Mouse (Mus musculus): ENCODE data around the gene Tnpo1. TPM values are rescaled to one million over a fixed set of nuclear protein-coding genes. Genes with fewer than 3 reads are reported as not detected.

Tnpo1 gene
- polyA plus RNA-seq (2012; fragmentation: generic; extraction: Trizol) = 44.1 TPM
- long read RNA-seq, experiment 1, full-length matches to known transcripts = 6 of 22 reads
- long read RNA-seq, experiment 1, partial matches to known transcripts = 2 of 22 reads
- long read RNA-seq, experiment 1, other reads (novel, unspliced or antisense) = 14 of 22 reads
- long read RNA-seq, experiment 2, full-length matches to known transcripts = 146 of 324 reads
- long read RNA-seq, experiment 2, partial matches to known transcripts = 25 of 324 reads
- long read RNA-seq, experiment 2, other reads (novel, unspliced or antisense) = 153 of 324 reads

DNA sequence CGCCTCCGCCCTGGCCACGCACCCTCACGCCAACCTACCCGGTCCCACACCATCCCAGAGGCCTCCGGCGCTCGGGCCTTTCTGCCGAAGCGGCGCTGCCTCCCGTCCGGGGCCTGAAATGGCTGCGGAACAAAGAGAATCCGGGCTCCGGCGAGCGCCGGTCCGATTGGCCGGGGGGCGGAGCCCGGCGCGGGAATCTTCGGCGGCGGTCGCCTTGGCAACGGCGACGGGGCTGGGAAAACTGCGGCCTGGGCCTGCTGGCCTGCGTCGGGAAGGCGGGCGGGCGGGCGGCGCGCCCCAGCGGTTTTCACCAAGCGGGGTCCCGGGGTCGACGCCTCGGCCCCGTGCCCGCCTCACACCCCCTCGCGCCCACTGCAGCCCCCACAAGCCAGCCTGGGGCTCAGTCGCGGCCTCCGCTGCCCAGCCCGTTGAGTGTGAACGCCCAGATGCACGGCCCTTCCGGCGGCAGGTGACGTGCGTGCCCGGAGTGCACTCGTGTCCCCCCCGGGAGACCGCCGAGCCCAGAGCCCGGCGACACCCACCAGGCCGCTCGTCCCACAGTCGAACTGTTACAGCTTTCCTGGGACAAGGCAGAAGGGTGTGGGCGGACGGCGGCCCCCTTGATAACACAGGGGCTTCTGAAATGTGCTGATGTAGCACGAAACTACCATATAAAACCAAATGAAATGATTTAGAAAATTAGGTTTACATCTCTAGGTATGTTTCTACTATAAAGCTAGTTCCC, at the start of gene Tnpo1:
Gene Tnpo1 (minus strand): TSS at position 172 of the 745 bp plus-strand sequence.
- Histone ChIP-seq H3K79me2 (ENCODE audit: control insufficient read depth, insufficient read depth) (peaks cover 47% of the 10 kb centered on the region), H3K4me3 (ENCODE audit: insufficient read depth, poor library complexity, severe bottlenecking) (peak within 1 kb of the TSS; percentile 90), H3ac (ENCODE audit: control insufficient read depth, insufficient read length, low read depth) (peak within 1 kb of the TSS; percentile 94), H3K36me3 (ENCODE audit: control insufficient read depth, insufficient read depth) (peaks cover 23% of the 10 kb centered on the region), H3K79me3 (ENCODE audit: low read depth) (peaks cover 46% of the 10 kb centered on the region), H3K27me3 (ENCODE audit: control insufficient read depth, insufficient read depth, insufficient read length) (no peaks in the 10 kb centered on the region)
- TF ChIP-seq MYOG (IDR thresholded peaks at IDR 0.05; ENCODE audit: control insufficient read depth, extremely low read depth, insufficient read length) (no peak), USF1 (IDR thresholded peaks at IDR 0.05; ENCODE audit: low read depth) (no peak), CEBPB (IDR thresholded peaks at IDR 0.05; ENCODE audit: low read depth) (no peak), FOSL1 (IDR thresholded peaks at IDR 0.05; ENCODE audit: insufficient read depth, low read length, poor library complexity, severe bottlenecking) (no peak), CTCF (IDR thresholded peaks at IDR 0.05; ENCODE audit: control insufficient read depth, insufficient read depth, insufficient read length) (no peak), MYOD1 (IDR thresholded peaks at IDR 0.05; ENCODE audit: control insufficient read depth, insufficient read length, low read depth) (no peak), MAX (IDR thresholded peaks at IDR 0.05) (no peak)

GRCm38 (mm10) chr13:98972090-98972489, 45.9 kb upstream of the Tnpo1 start:
- Histone ChIP-seq H3K79me2 (ENCODE audit: control insufficient read depth, insufficient read depth) (no peaks in the 10 kb centered on the region), H3K36me3 (ENCODE audit: control insufficient read depth, insufficient read depth) (no peaks in the 10 kb centered on the region), H3ac (ENCODE audit: control insufficient read depth, insufficient read length, low read depth) (no peak overlapping the region), H3K79me3 (ENCODE audit: low read depth) (no peaks in the 10 kb centered on the region), H3K4me3 (ENCODE audit: insufficient read depth, poor library complexity, severe bottlenecking) (no peak overlapping the region), H3K27me3 (ENCODE audit: control insufficient read depth, insufficient read depth, insufficient read length) (no peaks in the 10 kb centered on the region)
- no peak for TF ChIP-seq MYOD1 (IDR thresholded peaks at IDR 0.05; ENCODE audit: control insufficient read depth, insufficient read length, low read depth)
- no peak for TF ChIP-seq USF1 (IDR thresholded peaks at IDR 0.05; ENCODE audit: low read depth)
- TF ChIP-seq CEBPB (IDR thresholded peaks at IDR 0.05; ENCODE audit: low read depth) = no peak
- TF ChIP-seq MYOG (IDR thresholded peaks at IDR 0.05; ENCODE audit: control insufficient read depth, extremely low read depth, insufficient read length) = no peak
- TF ChIP-seq CTCF (IDR thresholded peaks at IDR 0.05; ENCODE audit: control insufficient read depth, insufficient read depth, insufficient read length) = no peak
- TF ChIP-seq FOSL1 (IDR thresholded peaks at IDR 0.05; ENCODE audit: insufficient read depth, low read length, poor library complexity, severe bottlenecking) = no peak
- no peak for TF ChIP-seq MAX (IDR thresholded peaks at IDR 0.05)

DNA sequence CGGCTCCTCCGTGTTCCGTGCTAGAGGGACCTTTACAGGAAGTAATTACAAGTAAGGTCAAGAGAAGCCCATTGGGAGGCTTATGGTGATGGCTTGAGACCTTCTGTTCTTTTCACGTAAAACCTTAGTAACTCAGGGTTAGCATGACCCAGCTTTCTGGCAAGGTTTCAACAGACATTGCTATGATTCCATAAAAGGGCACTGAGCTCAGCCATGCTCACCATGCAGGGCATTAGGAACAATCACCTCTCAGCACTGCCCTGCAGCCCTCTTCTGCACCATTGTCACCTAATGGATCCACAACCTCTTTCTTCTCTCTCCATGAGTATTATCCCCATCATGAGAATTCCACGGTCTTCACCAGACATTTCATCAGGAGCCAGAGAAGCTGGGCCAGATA, 45.5 kb upstream of the Tnpo1 start:
- H3K36me3 ChIP-seq (ENCODE audit: control insufficient read depth, insufficient read depth) = no peaks in the 10 kb centered on the region
- no peaks in the 10 kb centered on the region for H3K27me3 ChIP-seq (ENCODE audit: control insufficient read depth, insufficient read depth, insufficient read length)
- no peaks in the 10 kb centered on the region for H3K79me2 ChIP-seq (ENCODE audit: control insufficient read depth, insufficient read depth)
- no peaks in the 10 kb centered on the region for H3K79me3 ChIP-seq (ENCODE audit: low read depth)
- H3ac ChIP-seq (ENCODE audit: control insufficient read depth, insufficient read length, low read depth) = no peak overlapping the region
- TF ChIP-seq MAX (IDR thresholded peaks at IDR 0.05) (no peak), CTCF (IDR thresholded peaks at IDR 0.05; ENCODE audit: control insufficient read depth, insufficient read depth, insufficient read length) (no peak), MYOD1 (IDR thresholded peaks at IDR 0.05; ENCODE audit: control insufficient read depth, insufficient read length, low read depth) (no peak), FOSL1 (IDR thresholded peaks at IDR 0.05; ENCODE audit: insufficient read depth, low read length, poor library complexity, severe bottlenecking) (no peak), USF1 (IDR thresholded peaks at IDR 0.05; ENCODE audit: low read depth) (no peak)
- H3K4me3 ChIP-seq (ENCODE audit: insufficient read depth, poor library complexity, severe bottlenecking) = no peak overlapping the region

DNA sequence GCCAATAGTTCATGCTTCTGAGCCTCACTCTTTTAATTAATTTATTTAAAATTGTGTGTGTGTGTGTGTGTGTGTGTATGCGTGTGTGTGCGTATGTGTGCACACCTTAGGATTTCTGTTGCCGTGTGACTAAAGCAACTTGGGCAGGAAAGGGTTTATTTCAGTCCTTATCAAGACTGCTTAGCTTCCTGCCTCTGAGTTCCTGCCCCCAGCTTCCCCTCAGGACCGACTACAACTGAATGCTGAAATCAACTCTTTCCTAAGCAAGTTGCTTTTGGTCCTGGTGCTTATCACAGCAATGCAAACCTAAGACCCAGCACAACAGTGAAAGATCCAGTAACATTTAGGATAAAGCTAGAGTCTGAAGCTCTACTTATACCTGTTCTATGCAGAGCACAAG, 42.3 kb upstream of the Tnpo1 start:
- no peak for TF ChIP-seq MYOD1 (IDR thresholded peaks at IDR 0.05; ENCODE audit: control insufficient read depth, insufficient read length, low read depth)
- TF ChIP-seq MAX (IDR thresholded peaks at IDR 0.05) = no peak
- TF ChIP-seq FOSL1 (IDR thresholded peaks at IDR 0.05; ENCODE audit: insufficient read depth, low read length, poor library complexity, severe bottlenecking) = no peak
- no peak for TF ChIP-seq CEBPB (IDR thresholded peaks at IDR 0.05; ENCODE audit: low read depth)
- TF ChIP-seq USF1 (IDR thresholded peaks at IDR 0.05; ENCODE audit: low read depth) = no peak
- TF ChIP-seq CTCF (IDR thresholded peaks at IDR 0.05; ENCODE audit: control insufficient read depth, insufficient read depth, insufficient read length) = no peak
- no peak for TF ChIP-seq MYOG (IDR thresholded peaks at IDR 0.05; ENCODE audit: control insufficient read depth, extremely low read depth, insufficient read length)
- Histone ChIP-seq H3ac (ENCODE audit: control insufficient read depth, insufficient read length, low read depth) (no peak overlapping the region), H3K36me3 (ENCODE audit: control insufficient read depth, insufficient read depth) (no peaks in the 10 kb centered on the region), H3K79me2 (ENCODE audit: control insufficient read depth, insufficient read depth) (no peaks in the 10 kb centered on the region), H3K79me3 (ENCODE audit: low read depth) (no peaks in the 10 kb centered on the region), H3K4me3 (ENCODE audit: insufficient read depth, poor library complexity, severe bottlenecking) (no peak overlapping the region), H3K27me3 (ENCODE audit: control insufficient read depth, insufficient read depth, insufficient read length) (no peaks in the 10 kb centered on the region)

DNA sequence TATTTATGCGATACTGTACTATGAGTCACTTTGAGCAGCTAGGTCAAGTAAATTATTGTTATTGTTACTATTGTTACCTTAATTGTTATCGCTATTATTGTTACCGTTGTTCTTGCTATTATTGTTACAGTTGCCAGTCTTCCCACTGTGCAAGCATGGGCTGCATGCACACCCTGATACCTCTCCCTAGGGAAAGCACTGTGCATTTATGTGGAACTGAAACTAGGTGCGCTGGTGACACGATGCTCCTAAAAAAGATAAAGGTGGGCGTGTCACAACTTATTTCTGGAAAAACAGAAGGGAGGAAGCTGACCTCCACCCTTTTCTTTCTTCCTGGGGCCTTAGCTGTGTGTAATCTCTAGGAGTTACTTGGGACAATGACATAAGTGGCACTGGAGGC, 41.8 kb upstream of the Tnpo1 start:
- no peaks in the 10 kb centered on the region for H3K27me3 ChIP-seq (ENCODE audit: control insufficient read depth, insufficient read depth, insufficient read length)
- TF ChIP-seq MYOD1 (IDR thresholded peaks at IDR 0.05; ENCODE audit: control insufficient read depth, insufficient read length, low read depth) = no peak
- no peak for TF ChIP-seq FOSL1 (IDR thresholded peaks at IDR 0.05; ENCODE audit: insufficient read depth, low read length, poor library complexity, severe bottlenecking)
- TF ChIP-seq USF1 (IDR thresholded peaks at IDR 0.05; ENCODE audit: low read depth) = no peak
- no peak for TF ChIP-seq CTCF (IDR thresholded peaks at IDR 0.05; ENCODE audit: control insufficient read depth, insufficient read depth, insufficient read length)
- TF ChIP-seq MYOG (IDR thresholded peaks at IDR 0.05; ENCODE audit: control insufficient read depth, extremely low read depth, insufficient read length) = no peak
- TF ChIP-seq MAX (IDR thresholded peaks at IDR 0.05) = no peak
- no peak for TF ChIP-seq CEBPB (IDR thresholded peaks at IDR 0.05; ENCODE audit: low read depth)
- H3K79me3 ChIP-seq (ENCODE audit: low read depth) = no peaks in the 10 kb centered on the region
- no peak overlapping the region for H3K4me3 ChIP-seq (ENCODE audit: insufficient read depth, poor library complexity, severe bottlenecking)
- no peak overlapping the region for H3ac ChIP-seq (ENCODE audit: control insufficient read depth, insufficient read length, low read depth)
- no peaks in the 10 kb centered on the region for H3K36me3 ChIP-seq (ENCODE audit: control insufficient read depth, insufficient read depth)
- H3K79me2 ChIP-seq (ENCODE audit: control insufficient read depth, insufficient read depth) = no peaks in the 10 kb centered on the region
